Mouse (Mus musculus) heart, adult 2 months (tissue): Measurements from ENCODE around the gene 4930404H24Rik.

Experiments used
- CTCF ChIP-seq: fragments of 200-600 bp; IDR thresholded peaks from 2 replicates; pipeline ENCODE4 v1.8.1; 2022; ENCODE audit warnings: antibody characterized with exemption, mild to moderate bottlenecking, moderate library complexity
- POLR2A ChIP-seq: fragments of 200-500 bp; IDR thresholded peaks from 2 replicates; pipeline ENCODE4 v1.6.1; 2011; ENCODE audit warnings: mild to moderate bottlenecking, low read depth, low read length, control low read depth; ENCODE audit not compliant: insufficient read depth

- TF ChIP-seq CTCF (no peak), POLR2A (no peak)
Measured at GRCm38 (mm10) chr2:153506385-153506784, 13.8 kb downstream of the 4930404H24Rik start.
